Mouse (Mus musculus) inflammation-experienced regulatory T-cells, adult 6 months (primary cell): ENCODE results near the gene Mnat1. TPM values are rescaled to one million over a fixed set of nuclear protein-coding genes. Genes with fewer than 3 reads are reported as not detected.

Experiments used
- polyA plus RNA-seq, 3 experiments: library from polyadenylated mRNA; unstranded; fragments of 100-300 nt; shearing (Covaris generic); gene quantifications; one replicate each; pipeline ENCODE4 v1.2.1; 2017

Mnat1 gene
- polyA plus RNA-seq, 3 experiments from 2014 or later: 21.8 to 40.7 (median 36.1) TPM

Other genes starting within 250 kb of the Mnat1 start
- not detected for gene Six6, start 183.8 kb upstream of the Mnat1 start, polyA plus RNA-seq
- not detected for gene 4930447C04Rik, start 182.9 kb upstream of the Mnat1 start, polyA plus RNA-seq
- gene Six1, start 69.8 kb upstream of the Mnat1 start, polyA plus RNA-seq: not detected
- gene Six4, start 10.3 kb upstream of the Mnat1 start, polyA plus RNA-seq: under 1 TPM; 0.08 to 0.26 (median 0.11) TPM
- 10 to 100 TPM; 15.0 to 18.6 (median 15.2) TPM for gene Trmt5, start 163.0 kb downstream of the Mnat1 start, polyA plus RNA-seq
- gene Slc38a6, start 163.1 kb downstream of the Mnat1 start, polyA plus RNA-seq: 1 to 10 TPM; 3.0 to 6.4 (median 6.3) TPM